Mouse (Mus musculus) CH12.LX (cell line): ENCODE data around the gene Zfp830.

Experiments
- CTCF ChIP-seq, 2 experiments: IDR thresholded peaks in 1 of 2; conservative IDR thresholded peaks in 1 of 2; 2 replicates each; pipeline ENCODE4 v1.5.1; 2011 to 2012; ENCODE audit warnings: low read depth in 2 of 2, low read length in 2 of 2, improper control_type of control experiment in 1 of 2, inconsistent platforms in 1 of 2, mild to moderate bottlenecking in 1 of 2, moderate library complexity in 1 of 2
- E2F4 ChIP-seq: IDR thresholded peaks from 2 replicates; pipeline ENCODE4 v1.6.1; 2011; ENCODE audit warnings: low read depth, low read length, improper control_type of control experiment; ENCODE audit not compliant: insufficient replicate concordance
- ELF1 ChIP-seq: IDR thresholded peaks from 2 replicates; pipeline ENCODE4 v1.6.1; 2014; ENCODE audit warnings: low read depth, mild to moderate bottlenecking, inconsistent platforms, low read length, improper control_type of control experiment
- KAT2A ChIP-seq: IDR thresholded peaks from 2 replicates; pipeline ENCODE4 v1.6.1; 2012; ENCODE audit warnings: low read length, improper control_type of control experiment, inconsistent platforms; ENCODE audit not compliant: insufficient replicate concordance
- MAFK ChIP-seq: IDR thresholded peaks from 2 replicates; pipeline ENCODE4 v1.6.1; 2011; ENCODE audit warnings: low read length, improper control_type of control experiment; ENCODE audit not compliant: insufficient replicate concordance
- POLR2A ChIP-seq: IDR thresholded peaks from 2 replicates; pipeline ENCODE4 v1.6.1; 2011; ENCODE audit warnings: low read depth, mild to moderate bottlenecking, improper control_type of control experiment, low read length

GRCm38 (mm10) chr11:82780983-82781903 lies 17.1 kb downstream of the Zfp830 start, which contains the start of gene Lig3:
- TF ChIP-seq ELF1 (peak; percentile 95), E2F4 (no peak), CTCF (conservative IDR thresholded peaks at IDR 0.05 in 1 of 2, IDR thresholded peaks at IDR 0.05 in 1 of 2; ENCODE audit: low read depth in 2 of 2, low read length in 2 of 2) (no peak), POLR2A (peak; percentile 95), KAT2A (peak; percentile 67; the same call in 1 of the 2 replicates), MAFK (no peak)
